Mouse (Mus musculus) kidney, embryonic 16.5 days (tissue): Measurements from ENCODE around the gene Ccn2. TPM values are rescaled to one million over a fixed set of nuclear protein-coding genes. Genes with fewer than 3 reads are reported as not detected.
"Not testable (repeated sequence)": the region's sequence is repeated elsewhere in the genome, so short reads cannot be mapped to it uniquely, and the experiment has no call there.

Source experiments
- ATAC-seq: fragments of 200-750 bp; cut with Nextera tagmentation; 2 replicates; pipeline ENCODE4 v1.8.0; 2017; ENCODE audit warnings: moderate TSS enrichment; ENCODE audit not compliant: low FRiP score, low TSS enrichment
- H3K27ac ChIP-seq: fragments of 300-500 bp; sonication (generic); 2 replicates; pipeline ENCODE4 v1.5.1; 2014; ENCODE audit warnings: low read length
- H3K27me3 ChIP-seq: fragments of 300-500 bp; sonication (generic); 2 replicates; pipeline ENCODE4 v1.6.1; 2014; ENCODE audit warnings: low read length, control low read depth, mixed read lengths; ENCODE audit not compliant: insufficient read depth
- H3K36me3 ChIP-seq: fragments of 300-500 bp; sonication (generic); 2 replicates; pipeline ENCODE4 v1.6.1; 2014; ENCODE audit warnings: low read length, control low read depth, mixed read lengths; ENCODE audit not compliant: insufficient read depth
- H3K4me1 ChIP-seq: fragments of 300-500 bp; sonication (generic); 2 replicates; pipeline ENCODE4 v1.6.1; 2014; ENCODE audit warnings: low read length, control low read depth, mixed read lengths; ENCODE audit not compliant: insufficient read depth
- H3K4me2 ChIP-seq: fragments of 300-500 bp; sonication (generic); replicated peaks from 2 replicates; pipeline ENCODE4 v1.6.1; 2014; ENCODE audit warnings: low read depth, low read length
- H3K4me3 ChIP-seq: fragments of 300-500 bp; sonication (generic); 2 replicates; pipeline ENCODE4 v1.5.1; 2014; ENCODE audit warnings: mild to moderate bottlenecking, low read length
- H3K9ac ChIP-seq: fragments of 300-500 bp; sonication (generic); replicated peaks from 2 replicates; pipeline ENCODE4 v1.6.1; 2014; ENCODE audit warnings: low read length
- H3K9me3 ChIP-seq: fragments of 300-500 bp; sonication (generic); 2 replicates; pipeline ENCODE4 v1.6.1; 2016; ENCODE audit warnings: low read length, control low read depth
- WGBS: fragments of 180-500 bp; shearing (Covaris S2); extraction: QIAGEN DNeasy Blood & Tissue Kit; methylation state at CpG from one replicate; pipeline ENCODE4 v1.1.7; 2014; 5-methylcytosine and 5-hydroxymethylcytosine counted together
- polyA plus RNA-seq: library from polyadenylated mRNA; unstranded; fragments of >200 nt; fragmentation: Nextera tagmentation; extraction: Ambion mirVana; gene quantifications from 2 replicates; pipeline ENCODE4 v1.2.1, GENCODE M21; 2015

Gene Ccn2
- polyA plus RNA-seq, 1 experiment from 2014 or later = 12.2 TPM

- H3K9me3 ChIP-seq = no peaks in the 10 kb centered on the region
- no peak overlapping the region for H3K27ac ChIP-seq
- no peak overlapping the region for H3K4me2 ChIP-seq
- H3K4me3 ChIP-seq = no peak overlapping the region
- H3K27me3 ChIP-seq = no peaks in the 10 kb centered on the region
- peaks cover 22% of the 10 kb centered on the region for H3K4me1 ChIP-seq
- no peaks in the 10 kb centered on the region for H3K36me3 ChIP-seq
- 87% methylated on average over 6 of the region's 6 CpGs for WGBS
- H3K9ac ChIP-seq = no peak overlapping the region
- no peak for ATAC-seq
These were observed 3.5 kb downstream of the Ccn2 start for GRCm38 (mm10) chr10:24598693-24599092.

- no peaks in the 10 kb centered on the region for H3K27me3 ChIP-seq
- H3K4me1 ChIP-seq = peaks cover 13% of the 10 kb centered on the region
- H3K4me3 ChIP-seq = no peak overlapping the region
- no peak overlapping the region for H3K4me2 ChIP-seq
- no peak for ATAC-seq
- no peaks in the 10 kb centered on the region for H3K9me3 ChIP-seq
- 63% methylated on average over 5 of the region's 5 CpGs for WGBS
- no peak overlapping the region for H3K9ac ChIP-seq
- no peak overlapping the region for H3K27ac ChIP-seq
- no peaks in the 10 kb centered on the region for H3K36me3 ChIP-seq
These were observed 4.6 kb downstream of the Ccn2 start for GRCm38 (mm10) chr10:24599802-24600201.

GRCm38 (mm10) chr10:24603035-24603434 lies 7.8 kb downstream of the Ccn2 start:
- no peak overlapping the region for H3K9ac ChIP-seq
- no peak overlapping the region for H3K4me2 ChIP-seq
- H3K27me3 ChIP-seq = no peaks in the 10 kb centered on the region
- no peak for ATAC-seq
- no peak overlapping the region for H3K27ac ChIP-seq
- WGBS = 56% methylated on average over 2 of the region's 2 CpGs
- no peaks in the 10 kb centered on the region for H3K36me3 ChIP-seq
- H3K4me3 ChIP-seq = no peak overlapping the region
- H3K9me3 ChIP-seq = no peaks in the 10 kb centered on the region
- no peaks in the 10 kb centered on the region for H3K4me1 ChIP-seq

- no peak for ATAC-seq
- H3K9ac ChIP-seq = no peak overlapping the region
- no peak overlapping the region for H3K4me2 ChIP-seq
- no peak overlapping the region for H3K4me3 ChIP-seq
- H3K9me3 ChIP-seq = no peaks in the 10 kb centered on the region
- H3K4me1 ChIP-seq = no peaks in the 10 kb centered on the region
- H3K27me3 ChIP-seq = no peaks in the 10 kb centered on the region
- no peak overlapping the region for H3K27ac ChIP-seq
- no peaks in the 10 kb centered on the region for H3K36me3 ChIP-seq
These were observed 8.5 kb downstream of the Ccn2 start for GRCm38 (mm10) chr10:24603727-24604126.

- Histone ChIP-seq H3K9ac (no peak overlapping the region), H3K4me3 (no peak overlapping the region), H3K36me3 (no peaks in the 10 kb centered on the region), H3K27ac (no peak overlapping the region), H3K4me1 (no peaks in the 10 kb centered on the region), H3K27me3 (no peaks in the 10 kb centered on the region), H3K9me3 (no peaks in the 10 kb centered on the region), H3K4me2 (no peak overlapping the region)
- no peak for ATAC-seq
- 86% methylated on average over 3 of the region's 3 CpGs for WGBS
These were observed 13.9 kb downstream of the Ccn2 start for GRCm38 (mm10) chr10:24609146-24609545.

GRCm38 (mm10) chr10:24609766-24610165 lies 14.5 kb downstream of the Ccn2 start:
- ATAC-seq = no peak
- Histone ChIP-seq H3K9me3 (no peaks in the 10 kb centered on the region), H3K27ac (no peak overlapping the region), H3K4me2 (no peak overlapping the region), H3K4me3 (no peak overlapping the region), H3K36me3 (no peaks in the 10 kb centered on the region), H3K27me3 (no peaks in the 10 kb centered on the region), H3K9ac (no peak overlapping the region), H3K4me1 (no peaks in the 10 kb centered on the region)
- 86% methylated on average over 9 of the region's 9 CpGs for WGBS

- Histone ChIP-seq H3K36me3 (no peaks in the 10 kb centered on the region), H3K4me3 (no peak overlapping the region), H3K27ac (no peak overlapping the region), H3K27me3 (no peaks in the 10 kb centered on the region), H3K9ac (no peak overlapping the region), H3K4me2 (no peak overlapping the region), H3K4me1 (no peaks in the 10 kb centered on the region), H3K9me3 (no peaks in the 10 kb centered on the region)
- ATAC-seq = no peak
- WGBS = 92% methylated on average over 4 of the region's 4 CpGs
These were observed 19.5 kb downstream of the Ccn2 start for GRCm38 (mm10) chr10:24614726-24615125.

GRCm38 (mm10) chr10:24615799-24616198 lies 20.6 kb downstream of the Ccn2 start:
- no peaks in the 10 kb centered on the region for H3K27me3 ChIP-seq
- H3K27ac ChIP-seq = no peak overlapping the region
- 88% methylated on average over 6 of the region's 6 CpGs for WGBS
- H3K9ac ChIP-seq = no peak overlapping the region
- no peak overlapping the region for H3K4me3 ChIP-seq
- no peaks in the 10 kb centered on the region for H3K4me1 ChIP-seq
- ATAC-seq = no peak
- no peaks in the 10 kb centered on the region for H3K36me3 ChIP-seq
- H3K4me2 ChIP-seq = no peak overlapping the region
- H3K9me3 ChIP-seq = no peaks in the 10 kb centered on the region

GRCm38 (mm10) chr10:24616572-24616971 lies 21.3 kb downstream of the Ccn2 start:
- H3K9me3 ChIP-seq, H3K9ac ChIP-seq, H3K4me2 ChIP-seq, H3K36me3 ChIP-seq, ATAC-seq, H3K4me3 ChIP-seq, H3K4me1 ChIP-seq, H3K27ac ChIP-seq, H3K27me3 ChIP-seq: not testable (repeated sequence)
- WGBS = 96% methylated on average over 1 of the region's 1 CpGs

- ATAC-seq = no peak
- no peaks in the 10 kb centered on the region for H3K9me3 ChIP-seq
- H3K36me3 ChIP-seq = no peaks in the 10 kb centered on the region
- no peak overlapping the region for H3K4me2 ChIP-seq
- 42% methylated on average over 9 of the region's 9 CpGs for WGBS
- no peak overlapping the region for H3K4me3 ChIP-seq
- no peak overlapping the region for H3K27ac ChIP-seq
- H3K27me3 ChIP-seq = no peaks in the 10 kb centered on the region
- H3K9ac ChIP-seq = no peak overlapping the region
- H3K4me1 ChIP-seq = no peaks in the 10 kb centered on the region
These were observed 26.3 kb downstream of the Ccn2 start for GRCm38 (mm10) chr10:24621572-24621971.

- ATAC-seq = no peak
- Histone ChIP-seq H3K4me2 (no peak overlapping the region), H3K4me1 (no peaks in the 10 kb centered on the region), H3K27me3 (no peaks in the 10 kb centered on the region), H3K4me3 (no peak overlapping the region), H3K9me3 (no peaks in the 10 kb centered on the region), H3K9ac (no peak overlapping the region), H3K36me3 (no peaks in the 10 kb centered on the region), H3K27ac (no peak overlapping the region)
- WGBS = 30% methylated on average over 7 of the region's 7 CpGs
These were observed 27.3 kb downstream of the Ccn2 start for GRCm38 (mm10) chr10:24622586-24622985.
